Mouse (Mus musculus): ENCODE data around the gene Mllt6. TPM values are rescaled to one million over a fixed set of nuclear protein-coding genes. Genes with fewer than 3 reads are reported as not detected.
"Not testable (repeated sequence)": the region's sequence is repeated elsewhere in the genome, so short reads cannot be mapped to it uniquely, and the experiment has no call there.

Gene Mllt6
- total RNA-seq, 1 experiment: 113 TPM

GRCm38 (mm10) chr11:97656269-97656971 is 6.8 kb upstream of the Mllt6 start:
- peak overlapping the region in 1 of 2 experiments; percentile 32; a peak in 2 of 4 replicates for H3K4me3 ChIP-seq (ENCODE audit: insufficient read depth in 1 of 2, low read depth in 1 of 2, low read length in 2 of 2, poor library complexity in 1 of 2, severe bottlenecking in 1 of 2)
- TF ChIP-seq CHD2 (IDR thresholded peaks at IDR 0.05; ENCODE audit: low read depth, low read length) (no peak), ZC3H11A (IDR thresholded peaks at IDR 0.05; ENCODE audit: borderline replicate concordance, low read depth, low read length) (no peak), MAFK (IDR thresholded peaks at IDR 0.05; ENCODE audit: insufficient read depth, low read depth, low read length) (no peak), ZNF384 (IDR thresholded peaks at IDR 0.05; ENCODE audit: low read depth, low read length) (no peak), HCFC1 (IDR thresholded peaks at IDR 0.05; ENCODE audit: borderline replicate concordance, insufficient read depth, low read length) (no peak)
- H3K4me1 ChIP-seq (ENCODE audit: control insufficient read depth in 2 of 2, insufficient read depth in 2 of 2, low read length in 2 of 2, poor library complexity in 1 of 2): peaks cover 12 to 19% of the 10 kb centered on the region in 2 experiments
- peak overlapping the region; percentile 7; the same call in 1 of the 2 replicates for H3K9ac ChIP-seq (ENCODE audit: insufficient read depth, low read depth, low read length, poor library complexity, severe bottlenecking)
- no peak for DNase-seq (ENCODE audit: low read depth, low spot score)
- in situ Hi-C loops (cut with MboI; ENCODE audit: low sequenced_read_pairs in 2 of 2, unreplicated experiment in 2 of 2): no loop called here
- peaks cover 3% of the 10 kb centered on the region; the same call in 1 of the 2 replicates for H3K36me3 ChIP-seq (ENCODE audit: control insufficient read depth, insufficient read depth, low read length, poor library complexity, severe bottlenecking)
- H3K27ac ChIP-seq (ENCODE audit: insufficient read depth, low read depth, low read length, poor library complexity, severe bottlenecking): peak overlapping the region; percentile 76
- no peaks in the 10 kb centered on the region for H3K9me3 ChIP-seq (ENCODE audit: control insufficient read depth, insufficient read depth, low read depth, low read length)

GRCm38 (mm10) chr11:97657184-97657945 is 5.8 kb upstream of the Mllt6 start:
- H3K36me3 ChIP-seq (ENCODE audit: control insufficient read depth, insufficient read depth, low read length, poor library complexity, severe bottlenecking): peaks cover 3% of the 10 kb centered on the region; the same call in 1 of the 2 replicates
- no peaks in the 10 kb centered on the region for H3K9me3 ChIP-seq (ENCODE audit: control insufficient read depth, insufficient read depth, low read depth, low read length)
- peak overlapping the region; percentile 100 for H3K27ac ChIP-seq (ENCODE audit: insufficient read depth, low read depth, low read length, poor library complexity, severe bottlenecking)
- DNase-seq (ENCODE audit: low read depth, low spot score): no peak
- H3K4me3 ChIP-seq (ENCODE audit: insufficient read depth in 1 of 2, low read depth in 1 of 2, low read length in 2 of 2, poor library complexity in 1 of 2, severe bottlenecking in 1 of 2): peak overlapping the region; percentile 17 to 96; a peak in 3 of 4 replicates
- H3K9ac ChIP-seq (ENCODE audit: insufficient read depth, low read depth, low read length, poor library complexity, severe bottlenecking): peak overlapping the region; percentile 98; the same call in 1 of the 2 replicates
- TF ChIP-seq ZNF384 (IDR thresholded peaks at IDR 0.05; ENCODE audit: low read depth, low read length) (no peak), ZC3H11A (IDR thresholded peaks at IDR 0.05; ENCODE audit: borderline replicate concordance, low read depth, low read length) (no peak), CHD2 (IDR thresholded peaks at IDR 0.05; ENCODE audit: low read depth, low read length) (no peak), HCFC1 (IDR thresholded peaks at IDR 0.05; ENCODE audit: borderline replicate concordance, insufficient read depth, low read length) (no peak), MAFK (IDR thresholded peaks at IDR 0.05; ENCODE audit: insufficient read depth, low read depth, low read length) (no peak)
- in situ Hi-C loops (cut with MboI; ENCODE audit: low sequenced_read_pairs in 2 of 2, unreplicated experiment in 2 of 2): no loop called here
- peaks cover 12 to 17% of the 10 kb centered on the region in 2 experiments for H3K4me1 ChIP-seq (ENCODE audit: control insufficient read depth in 2 of 2, insufficient read depth in 2 of 2, low read length in 2 of 2, poor library complexity in 1 of 2)

- Histone ChIP-seq H3K4me3 (ENCODE audit: insufficient read depth in 1 of 2, low read depth in 1 of 2, low read length in 2 of 2, poor library complexity in 1 of 2, severe bottlenecking in 1 of 2) (peak overlapping the region; percentile 17 to 96), H3K27ac (ENCODE audit: insufficient read depth, low read depth, low read length, poor library complexity, severe bottlenecking) (peak overlapping the region; percentile 100; the same call in 1 of the 2 replicates), H3K9ac (ENCODE audit: insufficient read depth, low read depth, low read length, poor library complexity, severe bottlenecking) (peak overlapping the region; percentile 98; the same call in 1 of the 2 replicates), H3K4me1 (ENCODE audit: control insufficient read depth in 2 of 2, insufficient read depth in 2 of 2, low read length in 2 of 2, poor library complexity in 1 of 2) (peaks cover 12 to 17% of the 10 kb centered on the region in 2 experiments)
- DNase-seq (ENCODE audit: low read depth, low spot score); in situ Hi-C loops (cut with MboI; ENCODE audit: low sequenced_read_pairs in 2 of 2, unreplicated experiment in 2 of 2); H3K36me3 ChIP-seq (ENCODE audit: control insufficient read depth, insufficient read depth, low read length, poor library complexity, severe bottlenecking); H3K9me3 ChIP-seq (ENCODE audit: control insufficient read depth, insufficient read depth, low read depth, low read length): not testable (repeated sequence)
- peak; percentile 71; the same call in 1 of the 2 replicates for TF ChIP-seq ZNF384 (IDR thresholded peaks at IDR 0.05; ENCODE audit: low read depth, low read length)
These were observed 5.2 kb upstream of the Mllt6 start for GRCm38 (mm10) chr11:97657967-97658366.

GRCm38 (mm10) chr11:97658751-97659266 is 4.4 kb upstream of the Mllt6 start:
- H3K4me1 ChIP-seq (ENCODE audit: control insufficient read depth in 2 of 2, insufficient read depth in 2 of 2, low read length in 2 of 2, poor library complexity in 1 of 2): peaks cover 12 to 16% of the 10 kb centered on the region in 2 experiments
- no peaks in the 10 kb centered on the region for H3K9me3 ChIP-seq (ENCODE audit: control insufficient read depth, insufficient read depth, low read depth, low read length)
- peak overlapping the region; percentile 89 to 96 for H3K4me3 ChIP-seq (ENCODE audit: insufficient read depth in 1 of 2, low read depth in 1 of 2, low read length in 2 of 2, poor library complexity in 1 of 2, severe bottlenecking in 1 of 2)
- no peak for TF ChIP-seq ZNF384 (IDR thresholded peaks at IDR 0.05; ENCODE audit: low read depth, low read length)
- TF ChIP-seq MAFK (IDR thresholded peaks at IDR 0.05; ENCODE audit: insufficient read depth, low read depth, low read length): no peak
- TF ChIP-seq HCFC1 (IDR thresholded peaks at IDR 0.05; ENCODE audit: borderline replicate concordance, insufficient read depth, low read length): no peak
- TF ChIP-seq ZC3H11A (IDR thresholded peaks at IDR 0.05; ENCODE audit: borderline replicate concordance, low read depth, low read length): no peak
- TF ChIP-seq CHD2 (IDR thresholded peaks at IDR 0.05; ENCODE audit: low read depth, low read length): no peak
- in situ Hi-C loops (cut with MboI; ENCODE audit: low sequenced_read_pairs in 2 of 2, unreplicated experiment in 2 of 2): no loop called here
- H3K9ac ChIP-seq (ENCODE audit: insufficient read depth, low read depth, low read length, poor library complexity, severe bottlenecking): peak overlapping the region; percentile 98
- peaks cover 3% of the 10 kb centered on the region; the same call in 1 of the 2 replicates for H3K36me3 ChIP-seq (ENCODE audit: control insufficient read depth, insufficient read depth, low read length, poor library complexity, severe bottlenecking)
- no peak for DNase-seq (ENCODE audit: low read depth, low spot score)
- H3K27ac ChIP-seq (ENCODE audit: insufficient read depth, low read depth, low read length, poor library complexity, severe bottlenecking): peak overlapping the region; percentile 100; the same call in 1 of the 2 replicates

Measured in ES-E14 (cell line).